Mouse (Mus musculus) forebrain, embryonic 16.5 days (tissue): ENCODE results near the gene Ift22. TPM values are rescaled to one million over a fixed set of nuclear protein-coding genes. Genes with fewer than 3 reads are reported as not detected.

Experiments used
- ATAC-seq: fragments of 200-750 bp; cut with Nextera tagmentation; 2 replicates; pipeline ENCODE4 v1.8.0; 2017; ENCODE audit warnings: mild to moderate bottlenecking, moderate library complexity
- H3K27ac ChIP-seq: fragments of 300-500 bp; sonication (generic); 2 replicates; pipeline ENCODE4 v1.5.1; 2014; ENCODE audit warnings: low read length, control low read depth
- H3K27me3 ChIP-seq: fragments of 300-500 bp; sonication (generic); replicated peaks from 2 replicates; pipeline ENCODE4 v1.6.1; 2014; ENCODE audit warnings: low read length; ENCODE audit not compliant: control insufficient read depth, insufficient read depth
- H3K36me3 ChIP-seq: fragments of 300-500 bp; sonication (generic); 2 replicates; pipeline ENCODE4 v1.6.1; 2014; ENCODE audit not compliant: control insufficient read depth, insufficient read depth
- H3K4me1 ChIP-seq: fragments of 300-500 bp; sonication (generic); replicated peaks from 2 replicates; pipeline ENCODE4 v1.6.1; 2014; ENCODE audit warnings: low read length; ENCODE audit not compliant: control insufficient read depth, insufficient read depth
- H3K4me2 ChIP-seq: fragments of 300-500 bp; sonication (generic); 2 replicates; pipeline ENCODE4 v1.6.1; 2014; ENCODE audit warnings: mild to moderate bottlenecking, low read length, control low read depth
- H3K4me3 ChIP-seq: fragments of 300-500 bp; sonication (generic); replicated peaks from 2 replicates; pipeline ENCODE4 v1.5.1; 2014; ENCODE audit warnings: mild to moderate bottlenecking, low read length, control low read depth
- H3K9ac ChIP-seq: fragments of 300-500 bp; sonication (generic); replicated peaks from 2 replicates; pipeline ENCODE4 v1.6.1; 2014; ENCODE audit warnings: low read depth, low read length, control low read depth
- H3K9me3 ChIP-seq: fragments of 300-500 bp; sonication (generic); 2 replicates; pipeline ENCODE4 v1.6.1; 2016; ENCODE audit warnings: low read length; ENCODE audit not compliant: control insufficient read depth
- WGBS: fragments of 180-500 bp; shearing (Covaris S2); extraction: QIAGEN DNeasy Blood & Tissue Kit; methylation state at CpG from one replicate; pipeline ENCODE4 v1.1.7; 2014; 5-methylcytosine and 5-hydroxymethylcytosine counted together
- polyA plus RNA-seq: library from polyadenylated mRNA; unstranded; fragments of >200 nt; fragmentation: Nextera tagmentation; extraction: Ambion mirVana; gene quantifications from 2 replicates; pipeline ENCODE4 v1.2.1, GENCODE M21; 2015

The Ift22 gene
- polyA plus RNA-seq, 1 experiment from 2014 or later = 114 TPM

DNA sequence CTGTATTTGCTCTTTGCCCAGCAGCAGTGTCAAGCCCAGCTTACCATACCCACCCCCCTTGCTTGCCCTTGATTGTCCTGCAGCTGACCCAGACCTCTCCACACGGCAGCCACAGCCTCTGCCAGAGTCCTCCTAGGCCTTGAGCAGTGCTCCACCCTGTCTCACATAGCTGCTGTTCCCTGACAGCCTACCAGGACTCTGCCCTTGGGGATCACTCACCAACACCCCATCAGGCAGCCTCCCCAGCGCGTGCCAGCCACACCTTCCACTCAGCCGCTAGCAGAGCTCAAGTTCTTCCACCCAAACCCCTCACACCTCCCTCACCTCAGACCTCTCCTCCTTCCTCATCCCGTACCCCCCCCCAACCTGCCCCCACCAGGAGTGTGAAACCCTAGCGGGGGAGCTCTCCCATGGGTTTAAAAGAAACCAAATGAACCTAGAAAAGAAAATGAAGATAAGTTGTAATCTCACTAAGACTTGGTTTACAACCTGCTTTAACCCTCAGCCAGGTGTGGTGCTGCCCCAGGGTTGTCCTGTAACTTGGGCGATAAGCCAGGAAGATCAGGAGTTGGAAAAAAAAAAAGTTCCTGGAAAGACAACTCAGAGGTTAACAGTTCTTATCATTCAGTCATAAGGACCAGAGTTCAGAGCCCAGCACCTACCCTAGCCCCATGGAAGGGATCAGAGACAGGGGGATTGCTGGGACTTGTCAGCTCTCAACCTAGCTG lies 16.0 kb downstream of the Ift22 start:
- 83% methylated on average over 7 of the region's 7 CpGs for WGBS
- Histone ChIP-seq H3K27me3 (no peaks in the 10 kb centered on the region), H3K36me3 (no peaks in the 10 kb centered on the region), H3K4me3 (no peak overlapping the region), H3K9ac (no peak overlapping the region), H3K27ac (no peak overlapping the region), H3K9me3 (no peaks in the 10 kb centered on the region), H3K4me2 (no peak overlapping the region), H3K4me1 (peaks cover 7% of the 10 kb centered on the region)
- no peak for ATAC-seq

DNA sequence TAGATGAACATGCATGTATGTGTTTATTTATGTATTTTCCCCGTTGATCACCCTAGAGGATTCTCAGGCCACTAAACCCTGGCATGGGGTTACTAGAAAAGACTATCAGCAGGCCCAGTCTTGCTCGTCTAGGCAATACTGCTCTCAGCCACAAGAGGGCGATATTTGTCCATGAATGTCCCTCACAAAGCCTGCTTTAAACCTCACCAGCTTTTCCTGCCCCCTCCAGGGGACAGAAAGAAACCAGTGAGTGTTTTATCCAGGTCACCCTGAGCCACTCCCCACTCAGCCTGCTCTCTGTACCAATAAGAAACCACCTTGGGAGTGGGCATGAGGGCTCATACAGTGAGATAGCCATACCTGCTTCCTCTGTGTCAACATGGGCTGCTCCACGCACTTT lies 21.1 kb downstream of the Ift22 start:
- H3K9ac ChIP-seq = 0 out of 2 replicates have a peak overlapping the region, but pooled peaks have one; percentile 36

DNA sequence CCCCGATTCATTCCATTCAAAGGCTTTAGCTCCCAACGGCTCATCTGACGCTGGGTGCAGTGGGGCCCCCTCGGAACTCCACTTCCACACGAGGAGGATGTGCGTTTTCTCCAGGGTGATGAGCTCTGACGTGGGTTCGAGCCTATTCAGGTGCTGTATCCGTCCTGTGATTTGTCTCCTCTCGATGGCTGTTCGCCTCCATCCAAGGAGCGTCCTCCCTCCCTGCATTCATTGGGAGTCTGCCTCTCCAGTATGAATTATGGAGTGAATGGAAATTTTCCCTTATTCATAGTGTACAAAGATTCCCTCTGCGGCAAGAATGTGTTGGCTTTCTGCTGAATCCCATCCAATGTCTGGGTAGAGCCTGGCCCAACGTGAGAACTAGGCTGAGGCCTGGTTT lies 23.9 kb downstream of the Ift22 start:
- H3K27me3 ChIP-seq = no peaks in the 10 kb centered on the region
- WGBS = 81% methylated on average over 14 of the region's 14 CpGs
- H3K9me3 ChIP-seq = no peaks in the 10 kb centered on the region
- no peak for ATAC-seq
- 0 out of 2 replicates have a peak, but pooled peaks cover 2% of the 10 kb centered on the region for H3K4me1 ChIP-seq
- no peak overlapping the region for H3K9ac ChIP-seq
- no peak overlapping the region for H3K4me2 ChIP-seq
- H3K36me3 ChIP-seq = no peaks in the 10 kb centered on the region
- no peak overlapping the region for H3K4me3 ChIP-seq
- H3K27ac ChIP-seq = no peak overlapping the region

More for the DNA sequence above, 21.1 kb downstream of the Ift22 start:
- 0 out of 2 replicates have a peak, but pooled peaks cover 2% of the 10 kb centered on the region for H3K4me1 ChIP-seq
- H3K36me3 ChIP-seq = no peaks in the 10 kb centered on the region
- no peak overlapping the region for H3K4me2 ChIP-seq
- no peaks in the 10 kb centered on the region for H3K27me3 ChIP-seq
- peak; percentile 59 for ATAC-seq
- H3K4me3 ChIP-seq = no peak overlapping the region
- 20% methylated on average over 4 of the region's 4 CpGs for WGBS
- H3K9me3 ChIP-seq = no peaks in the 10 kb centered on the region
- H3K27ac ChIP-seq = no peak overlapping the region

DNA sequence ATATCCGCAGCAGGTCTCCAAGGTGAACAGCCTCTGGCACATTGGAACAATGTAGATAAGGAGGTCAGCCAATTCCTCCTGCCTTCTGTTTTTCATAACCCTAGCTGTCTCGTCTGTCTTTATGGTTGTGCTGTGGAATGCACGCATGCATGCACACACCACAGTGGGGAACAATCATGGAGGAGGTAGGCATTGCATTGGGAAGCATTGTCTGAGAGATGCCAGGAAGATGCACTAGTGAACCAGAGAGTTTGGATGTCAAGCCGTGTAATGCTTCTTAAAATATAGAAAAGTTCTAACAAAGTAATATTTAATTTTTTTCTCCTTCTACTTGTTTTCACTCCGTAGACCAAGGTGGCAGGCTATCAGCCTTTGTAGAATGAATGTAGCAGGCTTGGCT lies 25.0 kb downstream of the Ift22 start:
- ATAC-seq = no peak
- 87% methylated on average over 5 of the region's 5 CpGs for WGBS
- H3K9ac ChIP-seq = no peak overlapping the region

DNA sequence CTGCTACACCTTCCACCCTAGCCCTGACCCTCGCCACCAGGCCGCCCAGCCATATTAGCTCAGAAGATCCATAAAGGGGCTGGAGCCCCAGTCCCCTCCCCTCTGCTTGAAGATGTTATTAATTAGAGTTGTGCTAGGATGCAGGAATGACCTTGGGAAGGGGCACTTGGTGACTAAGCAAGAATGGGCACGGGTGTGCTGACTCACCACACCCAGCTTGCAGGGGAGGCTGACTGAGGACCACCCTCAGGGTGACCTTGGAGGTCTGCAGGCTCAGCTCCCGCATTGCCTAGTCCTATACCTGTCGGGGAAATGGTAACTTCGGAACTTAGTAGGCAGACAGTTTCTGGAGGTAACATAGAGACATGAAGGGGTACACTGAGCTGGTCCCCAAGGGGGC lies 26.0 kb downstream of the Ift22 start:
- no peak overlapping the region for H3K9ac ChIP-seq
- H3K4me1 ChIP-seq = 0 out of 2 replicates have a peak, but pooled peaks cover 2% of the 10 kb centered on the region
- H3K4me2 ChIP-seq = no peak overlapping the region
- H3K4me3 ChIP-seq = no peak overlapping the region
- no peak overlapping the region for H3K27ac ChIP-seq
- ATAC-seq = no peak
- no peaks in the 10 kb centered on the region for H3K9me3 ChIP-seq
- 91% methylated on average over 6 of the region's 6 CpGs for WGBS
- H3K27me3 ChIP-seq = no peaks in the 10 kb centered on the region
- H3K36me3 ChIP-seq = no peaks in the 10 kb centered on the region

More for the DNA sequence above, 25.0 kb downstream of the Ift22 start:
- Histone ChIP-seq H3K27me3 (no peaks in the 10 kb centered on the region), H3K4me3 (no peak overlapping the region), H3K4me1 (0 out of 2 replicates have a peak, but pooled peaks cover 2% of the 10 kb centered on the region), H3K4me2 (no peak overlapping the region), H3K36me3 (no peaks in the 10 kb centered on the region), H3K9me3 (no peaks in the 10 kb centered on the region), H3K27ac (no peak overlapping the region)

DNA sequence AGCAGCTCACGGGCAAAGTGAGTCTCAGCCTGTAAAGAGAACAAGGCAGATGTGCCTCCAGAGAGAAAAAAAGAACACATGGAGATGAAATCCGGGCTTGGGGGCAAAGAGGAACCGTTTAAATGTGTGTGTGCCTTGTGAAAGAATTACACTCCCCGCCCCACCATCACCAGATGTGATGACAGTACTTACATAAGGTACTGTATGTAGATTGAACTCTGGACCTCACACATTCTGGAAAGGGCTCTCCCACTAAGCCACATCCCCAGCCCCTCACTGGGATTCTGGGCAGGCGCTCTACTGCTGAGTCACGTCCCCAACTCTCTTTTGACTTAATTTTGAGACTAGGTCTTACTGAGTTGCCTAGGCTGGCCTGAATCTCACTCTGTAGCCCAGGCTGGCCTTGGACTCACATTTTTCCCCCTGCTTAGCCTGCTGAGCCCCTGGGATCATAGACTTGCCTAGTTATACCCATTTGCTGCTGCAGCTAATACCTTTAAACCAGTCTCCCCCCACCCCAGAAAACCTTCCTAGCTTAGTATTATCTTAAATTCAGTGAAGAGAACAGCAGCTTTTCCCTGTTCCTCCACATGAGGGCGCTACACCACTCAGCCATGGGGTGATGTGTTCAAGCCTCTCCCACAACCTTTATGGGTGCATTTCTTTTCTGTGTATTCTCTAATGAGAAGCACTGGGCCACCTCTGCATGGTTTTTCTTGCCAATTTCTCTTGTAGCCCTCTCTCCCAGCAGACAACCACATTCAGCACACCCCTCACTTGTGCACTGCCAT lies 28.1 kb downstream of the Ift22 start:
- WGBS = 71% methylated on average over 7 of the region's 7 CpGs
- ATAC-seq = no peak
- H3K27ac ChIP-seq = no peak overlapping the region
- no peak overlapping the region for H3K4me2 ChIP-seq
- H3K9me3 ChIP-seq = no peaks in the 10 kb centered on the region
- no peaks in the 10 kb centered on the region for H3K27me3 ChIP-seq
- H3K36me3 ChIP-seq = no peaks in the 10 kb centered on the region
- H3K4me3 ChIP-seq = no peak overlapping the region
- H3K4me1 ChIP-seq = no peaks in the 10 kb centered on the region
- no peak overlapping the region for H3K9ac ChIP-seq

DNA sequence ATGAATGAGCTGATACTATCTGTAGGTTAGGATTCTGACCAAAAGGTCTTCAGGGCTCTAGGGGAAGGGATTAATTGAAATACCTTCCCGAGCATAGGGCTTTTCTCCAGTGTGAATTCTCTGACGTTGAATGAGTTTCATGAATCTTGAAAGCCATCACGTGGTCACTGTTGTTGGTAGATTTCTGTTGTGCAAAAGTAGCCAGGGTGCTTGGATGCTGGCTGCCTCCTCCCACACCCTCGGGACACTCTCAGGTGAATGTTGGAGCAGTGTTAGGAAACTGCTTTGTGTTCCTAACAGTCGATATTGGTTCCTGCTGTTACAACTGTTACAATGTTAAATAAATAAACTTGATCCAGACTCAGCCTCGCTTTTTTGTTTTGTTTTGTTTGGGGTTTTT lies 28.8 kb downstream of the Ift22 start:
- 86% methylated on average over 6 of the region's 6 CpGs for whole genome bisulfite sequencing
- H3K27ac ChIP-seq = no peak overlapping the region
- no peak overlapping the region for H3K9ac ChIP-seq
- H3K4me3 ChIP-seq = no peak overlapping the region
- ATAC-seq = no peak
- no peaks in the 10 kb centered on the region for H3K27me3 ChIP-seq
- no peaks in the 10 kb centered on the region for H3K4me1 ChIP-seq
- no peaks in the 10 kb centered on the region for H3K36me3 ChIP-seq
- no peak overlapping the region for H3K4me2 ChIP-seq
- H3K9me3 ChIP-seq = no peaks in the 10 kb centered on the region

DNA sequence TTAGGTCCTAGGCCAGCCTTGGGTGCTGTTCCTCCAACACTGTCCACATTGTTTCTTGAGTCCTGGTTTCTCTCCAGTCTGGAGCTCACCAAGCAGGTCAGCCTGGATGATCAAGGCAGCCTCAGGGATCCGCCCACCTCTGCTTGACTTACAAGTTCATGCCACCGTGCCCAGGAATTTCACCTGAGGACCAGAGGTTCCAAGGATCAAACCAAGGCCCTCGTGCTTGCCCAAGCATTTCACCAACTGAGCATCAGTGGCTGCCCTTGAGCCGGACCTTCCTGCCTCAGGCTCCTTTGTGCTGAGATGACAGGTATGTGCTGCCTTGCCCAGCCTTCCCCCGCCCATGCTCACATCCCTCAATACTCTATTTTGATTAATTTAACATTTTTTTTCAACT lies 29.7 kb downstream of the Ift22 start:
- no peaks in the 10 kb centered on the region for H3K36me3 ChIP-seq
- H3K27me3 ChIP-seq = no peaks in the 10 kb centered on the region
- no peaks in the 10 kb centered on the region for H3K9me3 ChIP-seq
- no peak overlapping the region for H3K4me2 ChIP-seq
- H3K27ac ChIP-seq = no peak overlapping the region
- 87% methylated on average over 5 of the region's 5 CpGs for WGBS
- no peak overlapping the region for H3K4me3 ChIP-seq
- H3K4me1 ChIP-seq = no peaks in the 10 kb centered on the region
- no peak for ATAC-seq
- no peak overlapping the region for H3K9ac ChIP-seq

DNA sequence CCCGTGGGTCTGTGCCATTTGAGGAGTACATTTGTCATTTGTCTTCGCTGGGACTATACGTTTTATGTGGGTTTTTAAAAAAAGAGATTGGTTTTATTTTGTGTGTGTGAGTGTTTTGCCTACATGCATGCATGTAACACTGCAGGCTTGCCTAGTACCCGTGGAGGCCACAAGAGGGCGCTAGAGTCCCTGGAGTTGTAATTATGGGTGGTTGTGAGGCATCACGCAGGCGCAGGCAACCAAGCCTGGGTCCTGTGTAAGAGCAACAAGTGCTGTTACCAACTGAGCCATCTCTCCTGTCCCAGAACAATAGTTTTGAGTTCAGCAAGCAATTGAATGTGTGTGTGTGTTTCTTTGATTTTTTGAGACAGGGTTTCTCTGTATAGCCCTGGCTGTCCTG lies 31.3 kb downstream of the Ift22 start:
- no peak overlapping the region for H3K4me2 ChIP-seq
- no peak overlapping the region for H3K27ac ChIP-seq
- ATAC-seq = no peak
- H3K4me1 ChIP-seq = no peaks in the 10 kb centered on the region
- H3K27me3 ChIP-seq = no peaks in the 10 kb centered on the region
- no peaks in the 10 kb centered on the region for H3K9me3 ChIP-seq
- no peaks in the 10 kb centered on the region for H3K36me3 ChIP-seq
- no peak overlapping the region for H3K4me3 ChIP-seq
- no peak overlapping the region for H3K9ac ChIP-seq
- WGBS = 71% methylated on average over 7 of the region's 7 CpGs
